Mouse (Mus musculus): ENCODE measurements at regions not wholly inside any gene's neighbourhood (a gene's known extent, or its start where the extent isn't known, plus 50 kb on each side); places are given as distances from the start of the nearest gene placed in this dataset.

- ATAC-seq (replicated peaks; ENCODE audit: poor library complexity) = no peak
Observed at GRCm38 (mm10) chr12:112372234-112373050, 116.8 kb upstream of the A530016L24Rik start.

GRCm38 (mm10) chr12:112373966-112374365, 115.3 kb upstream of the A530016L24Rik start:
- no peak for ATAC-seq (replicated peaks; ENCODE audit: poor library complexity)

GRCm38 (mm10) chr12:112376236-112376635, 113.0 kb upstream of the A530016L24Rik start:
- no peak for ATAC-seq (replicated peaks; ENCODE audit: poor library complexity)

- no peak for ATAC-seq (replicated peaks; ENCODE audit: poor library complexity)
Observed at GRCm38 (mm10) chr12:112376701-112377100, 112.5 kb upstream of the A530016L24Rik start.

- ATAC-seq (replicated peaks; ENCODE audit: poor library complexity) = no peak
Observed at GRCm38 (mm10) chr12:112378482-112379243, 110.6 kb upstream of the A530016L24Rik start.

- no peak for ATAC-seq (replicated peaks; ENCODE audit: poor library complexity)
Observed at GRCm38 (mm10) chr12:112387836-112388235, 101.4 kb upstream of the A530016L24Rik start.

- ATAC-seq (replicated peaks; ENCODE audit: poor library complexity) = no peak
Observed at GRCm38 (mm10) chr12:112395909-112396308, 93.3 kb upstream of the A530016L24Rik start.

GRCm38 (mm10) chr12:112403688-112404240, 85.5 kb upstream of the A530016L24Rik start:
- no peak for ATAC-seq (replicated peaks; ENCODE audit: poor library complexity)

GRCm38 (mm10) chr12:112404338-112404737, 84.9 kb upstream of the A530016L24Rik start:
- no peak for ATAC-seq (replicated peaks; ENCODE audit: poor library complexity)

- no peak for ATAC-seq (replicated peaks; ENCODE audit: poor library complexity)
Observed at GRCm38 (mm10) chr12:112405781-112406213, 83.5 kb upstream of the A530016L24Rik start.

GRCm38 (mm10) chr12:112411612-112412350, 77.5 kb upstream of the A530016L24Rik start:
- ATAC-seq (replicated peaks; ENCODE audit: poor library complexity) = 0 out of 2 replicates have a peak, but pooled peaks have one; percentile 37

GRCm38 (mm10) chr12:112412351-112412697, 76.9 kb upstream of the A530016L24Rik start:
- no peak for ATAC-seq (replicated peaks; ENCODE audit: poor library complexity)

GRCm38 (mm10) chr12:112415926-112416473, 73.2 kb upstream of the A530016L24Rik start:
- no peak for ATAC-seq (replicated peaks; ENCODE audit: poor library complexity)

- ATAC-seq (replicated peaks; ENCODE audit: poor library complexity) = no peak
Observed at GRCm38 (mm10) chr12:112416537-112416936, 72.7 kb upstream of the A530016L24Rik start.

GRCm38 (mm10) chr12:112418636-112419035, 70.6 kb upstream of the A530016L24Rik start:
- ATAC-seq (replicated peaks; ENCODE audit: poor library complexity) = no peak

- no peak for ATAC-seq (replicated peaks; ENCODE audit: poor library complexity)
Observed at GRCm38 (mm10) chr12:112422177-112422576, 67.1 kb upstream of the A530016L24Rik start.

GRCm38 (mm10) chr12:112424150-112424549, 65.1 kb upstream of the A530016L24Rik start:
- no peak for ATAC-seq (replicated peaks; ENCODE audit: poor library complexity)

GRCm38 (mm10) chr12:112426681-112427080, 62.6 kb upstream of the A530016L24Rik start:
- ATAC-seq (replicated peaks; ENCODE audit: poor library complexity) = no peak

GRCm38 (mm10) chr12:112430104-112430846, 59.0 kb upstream of the A530016L24Rik start:
- ATAC-seq (replicated peaks; ENCODE audit: poor library complexity) = no peak

GRCm38 (mm10) chr12:112433315-112433714, 55.9 kb upstream of the A530016L24Rik start:
- ATAC-seq (replicated peaks; ENCODE audit: poor library complexity) = no peak

Measured in megakaryocyte progenitor cell, adult 5-6 weeks (primary cell).